Mouse (Mus musculus) heart, adult 2 months (tissue): ENCODE results near the gene Lilra6. TPM values are rescaled to one million over a fixed set of nuclear protein-coding genes. Genes with fewer than 3 reads are reported as not detected.
"Not testable (repeated sequence)": the region's sequence is repeated elsewhere in the genome, so short reads cannot be mapped to it uniquely, and the experiment has no call there.

Source experiments
- DNase-seq, 2 experiments: peaks; one replicate each; pipeline ENCODE4 v3.0.0; 2021
- H3K27ac ChIP-seq: fragments of 200-600 bp; 2 replicates; pipeline ENCODE4 v1.8.1; 2022
- H3K27me3 ChIP-seq: fragments of 200-500 bp; 2 replicates; pipeline ENCODE4 v1.6.1; 2012; ENCODE audit warnings: mild to moderate bottlenecking, low read length, inconsistent platforms, mixed read lengths; ENCODE audit not compliant: control insufficient read depth, insufficient read depth
- H3K36me3 ChIP-seq: fragments of 200-500 bp; 2 replicates; pipeline ENCODE4 v1.6.1; 2012; ENCODE audit warnings: low read length, inconsistent platforms; ENCODE audit not compliant: control insufficient read depth, insufficient read depth
- H3K4me1 ChIP-seq: fragments of 200-500 bp; 2 replicates; pipeline ENCODE4 v1.6.1; 2011; ENCODE audit warnings: low read length; ENCODE audit not compliant: control insufficient read depth, insufficient read depth
- H3K4me3 ChIP-seq: fragments of 200-600 bp; 2 replicates; pipeline ENCODE4 v1.8.1; 2022
- H3K79me2 ChIP-seq: fragments of 200-500 bp; replicated peaks from 2 replicates; pipeline ENCODE4 v1.6.1; 2012; ENCODE audit warnings: mild to moderate bottlenecking, inconsistent platforms, low read length, moderate library complexity, mixed read lengths; ENCODE audit not compliant: control insufficient read depth, insufficient read depth
- H3K9ac ChIP-seq: fragments of 200-500 bp; 2 replicates; pipeline ENCODE4 v1.6.1; 2012; ENCODE audit warnings: low read depth, mild to moderate bottlenecking, control low read depth, inconsistent platforms, low read length, mixed read lengths
- CTCF ChIP-seq: fragments of 200-600 bp; IDR thresholded peaks from 2 replicates; pipeline ENCODE4 v1.8.1; 2022; ENCODE audit warnings: antibody characterized with exemption, mild to moderate bottlenecking, moderate library complexity
- EP300 ChIP-seq: fragments of 200-500 bp; IDR thresholded peaks from 2 replicates; pipeline ENCODE4 v1.6.1; 2011; ENCODE audit warnings: low read depth, low read length, control low read depth; ENCODE audit not compliant: insufficient read depth
- POLR2A ChIP-seq: fragments of 200-500 bp; IDR thresholded peaks from 2 replicates; pipeline ENCODE4 v1.6.1; 2011; ENCODE audit warnings: mild to moderate bottlenecking, low read depth, low read length, control low read depth; ENCODE audit not compliant: insufficient read depth
- WGBS: fragments of 180-500 bp; shearing (Covaris S2); methylation state at CpG from one replicate; pipeline ENCODE4 v1.1.7; 2018; 5-methylcytosine and 5-hydroxymethylcytosine counted together
- intact Hi-C: fragments of 180-260 bp; cut with DNase I; formaldehyde crosslinking; loops from one replicate; pipeline ENCODE4 v1.15.1; 2025
- long read RNA-seq: library from polyadenylated mRNA; stranded (forward); transcript quantifications from one replicate; pipeline ENCODE4 v2.0.0, GENCODE M21; 2021
- polyA plus RNA-seq: library from polyadenylated mRNA; depleted of rRNA; stranded (reverse); fragments of >200 nt; gene quantifications from 2 replicates; pipeline ENCODE4 v1.2.3, GENCODE M21; 2012; rRNA removed
- total RNA-seq, 2 experiments: library from RNA; stranded (reverse); gene quantifications; 2 replicates each; pipeline ENCODE4 v1.2.3; 2021

Gene Lilra6
- under 1 TPM; 0.29 to 0.34 TPM for total RNA-seq
- polyA plus RNA-seq = 0.41 and 0.94 TPM in 2 replicates
- long read RNA-seq = 0 reads

DNA sequence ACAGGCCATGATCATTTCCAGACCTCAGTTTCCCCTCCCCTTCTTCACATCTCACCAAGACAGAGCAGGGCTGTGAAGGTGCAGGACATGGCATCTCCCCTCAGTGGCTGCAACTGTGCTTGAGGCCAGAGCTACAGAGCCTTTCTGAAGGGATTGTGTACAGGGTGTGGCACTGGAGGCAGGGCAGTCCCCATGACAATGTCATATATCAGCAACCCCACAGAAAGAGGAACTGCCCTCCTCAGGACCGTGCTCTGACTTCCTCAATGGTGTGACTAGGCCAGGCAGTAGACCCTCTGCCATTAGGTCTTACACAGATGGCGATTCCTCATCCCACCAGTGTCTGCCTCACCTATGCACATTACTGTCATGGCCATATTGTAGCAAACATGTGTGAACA is at the start of gene Lilra6:
Gene Lilra6, minus strand, starts transcription at position 117 of the 400 bp plus-strand sequence.
- peak in 1 of 2 experiments; percentile 31 for DNase-seq
- H3K9ac ChIP-seq, H3K4me1 ChIP-seq, H3K36me3 ChIP-seq, intact Hi-C loops, H3K27me3 ChIP-seq, H3K4me3 ChIP-seq, H3K79me2 ChIP-seq, H3K27ac ChIP-seq: not testable (repeated sequence)
- WGBS = 57% methylated on average over 2 of the region's 2 CpGs

DNA sequence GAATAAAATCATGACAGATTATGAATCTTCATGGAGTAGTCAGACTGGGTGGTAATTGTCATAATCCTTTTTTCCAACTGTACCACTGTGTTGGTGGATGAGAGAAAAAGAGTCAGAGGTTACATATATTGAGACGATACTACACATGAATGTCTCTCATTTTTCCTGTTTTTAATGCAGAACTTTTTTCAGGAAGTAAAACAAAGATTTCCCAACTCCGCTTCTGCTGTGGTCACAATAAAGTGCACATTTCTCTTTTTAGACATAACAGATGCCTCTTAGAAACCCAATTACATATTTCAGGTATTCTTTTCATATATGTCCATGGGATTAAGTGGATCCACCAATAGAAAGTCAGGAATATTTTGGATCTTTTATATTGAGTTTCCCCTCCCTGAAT is 46.7 kb upstream of the Lilra6 start:
- 66% methylated on average over 2 of the region's 2 CpGs for WGBS

DNA sequence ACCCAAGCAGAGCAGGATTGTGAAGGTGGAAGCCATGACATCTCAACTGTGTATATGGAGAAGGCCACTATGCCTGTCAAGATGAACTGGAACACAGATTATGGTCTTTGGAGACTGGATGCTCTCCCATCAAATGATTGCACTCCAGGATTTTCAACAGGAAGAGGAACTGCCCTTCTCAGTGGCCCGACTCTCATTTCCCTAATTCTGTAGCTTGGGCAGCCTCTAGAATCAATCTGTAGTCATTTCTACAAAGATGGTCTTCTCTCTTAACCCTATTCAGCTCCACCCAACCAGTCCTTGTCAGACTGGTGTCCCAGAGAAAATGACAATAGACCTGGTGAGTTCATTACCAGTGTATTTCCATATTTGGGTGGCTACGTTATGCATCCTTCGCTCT is 42.1 kb upstream of the Lilra6 start:
- WGBS = 76% methylated on average over 3 of the region's 3 CpGs
- no peak for DNase-seq
- H3K79me2 ChIP-seq = no peaks in the 10 kb centered on the region
- H3K4me1 ChIP-seq = no peaks in the 10 kb centered on the region
- intact Hi-C loops = no loop called here
- H3K27me3 ChIP-seq = no peaks in the 10 kb centered on the region
- H3K36me3 ChIP-seq = no peaks in the 10 kb centered on the region
- no peak overlapping the region for H3K27ac ChIP-seq
- TF ChIP-seq CTCF (no peak), POLR2A (no peak), EP300 (no peak)
- H3K9ac ChIP-seq = no peak overlapping the region
- H3K4me3 ChIP-seq = no peak overlapping the region

More for the DNA sequence above, 46.7 kb upstream of the Lilra6 start:
- H3K27ac ChIP-seq = no peak overlapping the region
- DNase-seq = no peak
- no peaks in the 10 kb centered on the region for H3K27me3 ChIP-seq
- H3K4me1 ChIP-seq = no peaks in the 10 kb centered on the region
- no peak for TF ChIP-seq EP300
- no peak for TF ChIP-seq POLR2A
- no peak for TF ChIP-seq CTCF
- no peak overlapping the region for H3K9ac ChIP-seq
- H3K79me2 ChIP-seq = no peaks in the 10 kb centered on the region
- H3K36me3 ChIP-seq = no peaks in the 10 kb centered on the region
- H3K4me3 ChIP-seq = no peak overlapping the region
- intact Hi-C loops = no loop called here

DNA sequence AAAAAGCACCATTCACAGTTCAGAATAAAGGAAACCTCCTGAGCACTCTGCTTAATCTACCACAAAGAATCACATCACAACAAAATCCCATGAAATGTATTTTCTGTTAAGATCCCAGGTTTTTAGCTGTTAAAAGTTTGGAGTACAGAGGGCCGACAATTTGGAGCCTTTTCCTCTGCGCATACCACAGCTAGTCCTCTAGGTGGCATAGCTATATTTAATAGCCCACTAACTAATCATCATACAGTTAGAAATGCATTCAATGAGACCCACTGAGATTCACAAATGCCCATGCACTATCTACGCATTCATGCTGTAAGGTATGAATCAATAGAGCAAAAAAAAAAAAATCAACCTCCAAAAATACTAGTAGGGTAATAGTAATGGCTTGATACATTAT is 33.9 kb upstream of the Lilra6 start:
- intact Hi-C loops = no loop called here
- WGBS = 65% methylated on average over 3 of the region's 3 CpGs
- Histone ChIP-seq H3K79me2 (no peaks in the 10 kb centered on the region), H3K27ac (no peak overlapping the region), H3K36me3 (no peaks in the 10 kb centered on the region), H3K9ac (no peak overlapping the region), H3K4me1 (no peaks in the 10 kb centered on the region), H3K27me3 (no peaks in the 10 kb centered on the region), H3K4me3 (no peak overlapping the region)
- TF ChIP-seq EP300 = no peak
- TF ChIP-seq POLR2A = no peak
- TF ChIP-seq CTCF = 0 out of 2 replicates have a peak, but pooled peaks have one; percentile 13
- no peak for DNase-seq

DNA sequence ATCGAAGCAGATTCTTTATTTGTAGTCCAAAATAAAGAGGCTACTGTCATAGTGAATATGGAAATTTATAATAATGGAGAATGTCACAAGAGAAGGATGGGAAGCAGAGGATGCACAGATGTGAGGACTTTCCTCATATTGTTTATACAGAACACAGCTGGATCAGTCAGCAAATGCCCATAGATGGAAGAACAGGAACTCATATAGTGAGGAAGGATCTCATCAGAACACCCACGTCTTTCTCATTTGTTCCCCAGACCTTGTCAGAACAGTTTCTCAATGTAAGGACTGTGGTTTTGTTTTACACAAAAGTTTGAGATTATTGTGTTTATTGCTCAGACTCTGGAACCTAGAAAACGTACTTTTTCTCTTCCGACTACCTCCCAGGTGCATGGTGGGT is 32.9 kb upstream of the Lilra6 start:
- no peak for DNase-seq
- Histone ChIP-seq H3K27ac (no peak overlapping the region), H3K27me3 (no peaks in the 10 kb centered on the region), H3K9ac (no peak overlapping the region), H3K79me2 (no peaks in the 10 kb centered on the region), H3K4me3 (no peak overlapping the region), H3K36me3 (no peaks in the 10 kb centered on the region), H3K4me1 (no peaks in the 10 kb centered on the region)
- intact Hi-C loops = no loop called here
- TF ChIP-seq CTCF (no peak), POLR2A (no peak), EP300 (no peak)
- 60% methylated on average over 4 of the region's 4 CpGs for WGBS

DNA sequence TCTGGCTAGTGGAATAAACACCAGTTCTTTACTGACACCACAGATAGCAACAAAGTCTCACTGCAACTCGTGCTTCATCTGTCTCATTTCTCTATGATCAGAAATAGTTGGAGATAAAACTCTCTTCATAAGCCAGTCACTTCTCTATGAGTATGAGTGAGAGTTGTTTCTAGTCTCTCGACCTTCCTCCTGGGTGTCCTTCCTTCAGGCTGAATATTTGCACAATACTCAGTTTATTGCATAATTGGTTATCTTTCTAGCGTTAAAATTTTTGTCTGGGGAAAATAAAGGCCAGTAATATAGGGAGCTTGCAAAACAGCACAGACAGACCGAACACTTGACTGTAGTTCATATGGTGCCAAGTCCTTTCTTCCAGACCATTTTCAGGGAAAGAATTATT is 30.8 kb upstream of the Lilra6 start:
- no peaks in the 10 kb centered on the region for H3K4me1 ChIP-seq
- WGBS = 57% methylated on average over 4 of the region's 4 CpGs
- DNase-seq = no peak
- no peak overlapping the region for H3K9ac ChIP-seq
- TF ChIP-seq CTCF = no peak
- H3K79me2 ChIP-seq = no peaks in the 10 kb centered on the region
- no peak overlapping the region for H3K4me3 ChIP-seq
- no peaks in the 10 kb centered on the region for H3K27me3 ChIP-seq
- H3K27ac ChIP-seq = no peak overlapping the region
- H3K36me3 ChIP-seq = no peaks in the 10 kb centered on the region
- intact Hi-C loops = no loop called here

DNA sequence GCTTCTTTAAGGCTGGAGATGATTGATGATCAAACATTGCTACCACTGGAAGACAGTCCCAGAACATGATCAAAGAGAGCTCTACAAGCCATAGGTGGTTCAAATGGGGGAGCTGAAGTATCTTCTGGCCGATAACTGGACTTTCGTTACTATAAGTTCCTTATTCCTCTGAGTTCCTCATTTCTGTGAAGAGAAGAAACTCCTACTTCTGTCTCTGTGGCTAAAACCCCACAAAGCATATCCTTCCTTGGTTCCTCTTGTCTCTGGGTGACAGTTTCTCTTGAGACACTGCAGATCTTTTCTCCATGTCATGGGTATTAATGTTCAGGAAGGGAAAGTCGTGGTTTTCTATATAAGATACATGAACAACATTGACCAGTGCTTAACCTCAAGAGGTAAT is 25.6 kb upstream of the Lilra6 start:
- no peak for DNase-seq
- TF ChIP-seq EP300 = no peak
- no peak for TF ChIP-seq CTCF
- TF ChIP-seq POLR2A = no peak

More for the DNA sequence above, 25.6 kb upstream of the Lilra6 start:
- H3K79me2 ChIP-seq = no peaks in the 10 kb centered on the region
- no peaks in the 10 kb centered on the region for H3K27me3 ChIP-seq
- WGBS = 60% methylated on average over 3 of the region's 3 CpGs
- intact Hi-C loops = no loop called here
- no peaks in the 10 kb centered on the region for H3K4me1 ChIP-seq
- H3K36me3 ChIP-seq = no peaks in the 10 kb centered on the region
- H3K4me3 ChIP-seq = no peak overlapping the region
- no peak overlapping the region for H3K27ac ChIP-seq
- H3K9ac ChIP-seq = no peak overlapping the region
